ENCODE assay signal across 32 mouse cellular contexts in genomic region chr10:115349509-115349908, GRCm38 (mm10). TPM values are rescaled to one million over a fixed set of nuclear protein-coding genes. Genes with fewer than 3 reads are reported as not detected.
DNase-seq lines count a peak whose midpoint lies in the region; ATAC-seq and TF ChIP-seq lines count a peak whose summit lies in the region.
"Had no signal": no experiment of that assay in that cellular context is flagged by ENCODE, and none has a peak within 500 bp of the region (broad histone marks: within the 10 kb centered on the region; RNA-seq: fewer than 3 reads in every experiment).

No protein-coding gene starts in this region.

- H3K27ac ChIP-seq in kidney, adult 2 months (ENCODE audit: insufficient read depth, low read depth, low read length) = peak overlapping the region; percentile 58
- peak overlapping the region; percentile 35; the same call in 1 of the 2 replicates for H3K27ac ChIP-seq in kidney, embryonic 16.5 days (ENCODE audit: low read length)
- peak overlapping the region; percentile 52 for H3K27ac ChIP-seq in small intestine, adult 2 months (ENCODE audit: insufficient read depth, low read depth, low read length)
- H3K27ac ChIP-seq: embryonic facial prominence, embryonic 12.5 days; hindbrain, embryonic 14.5 days; left cerebral cortex, adult 2 months; limb, embryonic 12.5 days; liver, embryonic 12.5 days; neural tube, embryonic 12.5 days had no signal

- 36% methylated on average over 7 of the region's 7 CpGs for WGBS in kidney, adult 2 months
- WGBS in kidney, embryonic 16.5 days = 74% methylated on average over 7 of the region's 7 CpGs
- 32% methylated on average over 7 of the region's 7 CpGs for WGBS in small intestine, adult 2 months

- H3K9me3 ChIP-seq in kidney, embryonic 16.5 days (ENCODE audit: low read length) = no peaks in the 10 kb centered on the region
- H3K9me3 ChIP-seq: embryonic facial prominence, embryonic 12.5 days; limb, embryonic 12.5 days; liver, embryonic 12.5 days; neural tube, embryonic 12.5 days had no signal

- no peaks in the 10 kb centered on the region; the same call in 1 of the 2 replicates for H3K36me3 ChIP-seq in kidney, adult 2 months (ENCODE audit: control insufficient read depth, insufficient read depth, low read length)
- H3K36me3 ChIP-seq in kidney, embryonic 16.5 days (ENCODE audit: insufficient read depth, low read length) = 0 out of 2 replicates have a peak, but pooled peaks cover 4% of the 10 kb centered on the region
- peaks cover 8% of the 10 kb centered on the region for H3K36me3 ChIP-seq in small intestine, adult 2 months (ENCODE audit: control insufficient read depth, insufficient read depth, low read length)

- peaks cover 17% of the 10 kb centered on the region; the same call in 1 of the 2 replicates for H3K4me1 ChIP-seq in kidney, adult 2 months (ENCODE audit: control insufficient read depth, insufficient read depth, low read length)
- 0 out of 2 replicates have a peak, but pooled peaks cover 6% of the 10 kb centered on the region for H3K4me1 ChIP-seq in kidney, embryonic 16.5 days (ENCODE audit: insufficient read depth, low read length)
- peaks cover 10% of the 10 kb centered on the region; the same call in 1 of the 2 replicates for H3K4me1 ChIP-seq in small intestine, adult 2 months (ENCODE audit: control insufficient read depth, insufficient read depth, insufficient read length, low read length)
- H3K4me1 ChIP-seq: embryonic facial prominence, embryonic 12.5 days; limb, embryonic 12.5 days; neural tube, embryonic 12.5 days had no signal

- TF ChIP-seq POLR2A in kidney, adult 2 months (IDR thresholded peaks at IDR 0.05; ENCODE audit: low read depth, low read length) = no peak
- no peak for TF ChIP-seq POLR2A in small intestine, adult 2 months (IDR thresholded peaks at IDR 0.05; ENCODE audit: low read depth, low read length)

- no peak overlapping the region for H3K9ac ChIP-seq in kidney, embryonic 16.5 days (replicated peaks; ENCODE audit: low read length)
- H3K9ac ChIP-seq: embryonic facial prominence, embryonic 12.5 days; hindbrain, embryonic 14.5 days; limb, embryonic 12.5 days; liver, embryonic 12.5 days; liver, postnatal 0 days; neural tube, embryonic 12.5 days had no signal

- H3K4me3 ChIP-seq in kidney, adult 2 months (ENCODE audit: insufficient read depth, low read depth, low read length) = no peak overlapping the region
- H3K4me3 ChIP-seq in kidney, embryonic 16.5 days (ENCODE audit: low read length) = no peak overlapping the region
- no peak overlapping the region for H3K4me3 ChIP-seq in small intestine, adult 2 months (ENCODE audit: low read depth, low read length)
- H3K4me3 ChIP-seq: embryonic facial prominence, embryonic 12.5 days; left cerebral cortex, adult 2 months; limb, embryonic 12.5 days; liver, embryonic 12.5 days; myocyte; neural tube, embryonic 12.5 days had no signal

- H3K4me2 ChIP-seq in kidney, embryonic 16.5 days (replicated peaks; ENCODE audit: low read depth, low read length) = no peak overlapping the region
- H3K4me2 ChIP-seq: embryonic facial prominence, embryonic 12.5 days; heart, embryonic 11.5 days; hindbrain, embryonic 14.5 days; limb, embryonic 12.5 days; liver, embryonic 12.5 days; midbrain, embryonic 11.5 days; neural tube, embryonic 12.5 days had no signal

- TF ChIP-seq CTCF in kidney, adult 2 months (conservative IDR thresholded peaks at IDR 0.05; ENCODE audit: insufficient read depth, insufficient read length, low read depth, low read length) = no peak
- TF ChIP-seq CTCF in small intestine, adult 2 months (IDR thresholded peaks at IDR 0.05; ENCODE audit: extremely low read depth, insufficient read length, insufficient replicate concordance, low read depth, low read length) = no peak

- peak; percentile 77; the same call in 1 of the 2 replicates for ATAC-seq in kidney, embryonic 16.5 days (ENCODE audit: low FRiP score, low TSS enrichment)
- ATAC-seq: inflammation-experienced regulatory T-cells, adult 6 months; liver, embryonic 12.5 days; liver, postnatal 0 days; Patski had no signal

- peak; percentile 49 for DNase-seq in kidney, adult 11 months
- DNase-seq in kidney, postnatal 10 days = no peak
- peak; percentile 78 for DNase-seq in kidney, adult 2 months
- no peak for DNase-seq in adrenal gland, adult 2 months
- no peak for DNase-seq in cerebellum, postnatal 25 days
- no peak for DNase-seq in frontal cortex, postnatal 10 days (ENCODE audit: low spot score in 2 of 2)
- DNase-seq: adrenal gland, postnatal 14 days; cerebellum, adult 11 months; cerebellum, adult 9-10 months; embryo, embryonic 11 days; gastrocnemius, postnatal 14 days; heart, adult 11 months; heart, postnatal 4 days; liver, postnatal 0 days; lung, postnatal 36 days; right cerebral cortex, postnatal 14 days; spleen, adult 18-20 months; thymus, adult 18-20 months; thymus, postnatal 25 days had no signal

- H3K27me3 ChIP-seq in kidney, adult 2 months (replicated peaks; ENCODE audit: control insufficient read depth, insufficient read depth, low read length) = no peaks in the 10 kb centered on the region
- H3K27me3 ChIP-seq in kidney, embryonic 16.5 days (ENCODE audit: insufficient read depth, low read length) = no peaks in the 10 kb centered on the region
- H3K27me3 ChIP-seq in small intestine, adult 2 months (ENCODE audit: control insufficient read depth, insufficient read depth, low read length) = no peaks in the 10 kb centered on the region
- H3K27me3 ChIP-seq: embryonic facial prominence, embryonic 12.5 days; limb, embryonic 12.5 days; liver, embryonic 12.5 days; neural tube, embryonic 12.5 days; Patski had no signal

RNA-seq across cellular contexts. Expression of gene Tmem19, which starts 12.8 kb away (rescaled TPM):
- polyA plus RNA-seq in kidney, adult 2 months (2012; rRNA removed) = 68.5 and 84.0 TPM in 2 replicates
- 43.3 and 44.3 TPM in 2 replicates for polyA plus RNA-seq in kidney, embryonic 16.5 days (2015; fragmentation: Nextera tagmentation; extraction: Ambion mirVana)
- 17.0 and 29.9 TPM in 2 replicates for polyA plus RNA-seq in small intestine, adult 2 months (2012; rRNA removed)
- 10 to 100 TPM; 28.6 to 30.6 TPM for total RNA-seq in adrenal gland, adult 2 months (2021)
- 7.8 and 12.1 TPM in 2 replicates for polyA plus RNA-seq in adrenal gland, adult 2 months (2012; rRNA removed)

RNA-seq across cellular contexts. Expression of gene Rab21, which starts 34.1 kb away (rescaled TPM):
- polyA plus RNA-seq in kidney, adult 2 months (2012; rRNA removed) = 28.0 and 29.2 TPM in 2 replicates
- 4.7 and 4.9 TPM in 2 replicates for polyA plus RNA-seq in kidney, embryonic 16.5 days (2015; fragmentation: Nextera tagmentation; extraction: Ambion mirVana)
- 12.6 and 28.8 TPM in 2 replicates for polyA plus RNA-seq in small intestine, adult 2 months (2012; rRNA removed)
- 10 to 100 TPM; 51.2 to 53.6 TPM for total RNA-seq in adrenal gland, adult 2 months (2021)
- 63.1 and 64.0 TPM in 2 replicates for polyA plus RNA-seq in adrenal gland, adult 2 months (2012; rRNA removed)

RNA-seq across cellular contexts. Expression of gene Thap2, which starts 34.7 kb away (rescaled TPM):
- polyA plus RNA-seq in kidney, adult 2 months (2012; rRNA removed) = 7.4 and 7.6 TPM in 2 replicates
- polyA plus RNA-seq in kidney, embryonic 16.5 days (2015; fragmentation: Nextera tagmentation; extraction: Ambion mirVana) = 18.4 and 24.9 TPM in 2 replicates
- polyA plus RNA-seq in small intestine, adult 2 months (2012; rRNA removed) = 1.5 and 2.1 TPM in 2 replicates
- total RNA-seq in adrenal gland, adult 2 months (2021) = 10 to 100 TPM; 12.0 to 13.6 TPM
- 5.3 and 5.9 TPM in 2 replicates for polyA plus RNA-seq in adrenal gland, adult 2 months (2012; rRNA removed)

RNA-seq across cellular contexts. Expression of gene Zfc3h1, which starts 35.2 kb away (rescaled TPM):
- polyA plus RNA-seq in kidney, adult 2 months (2012; rRNA removed) = 15.5 and 18.4 TPM in 2 replicates
- 17.0 and 20.8 TPM in 2 replicates for polyA plus RNA-seq in kidney, embryonic 16.5 days (2015; fragmentation: Nextera tagmentation; extraction: Ambion mirVana)
- 3.3 and 5.3 TPM in 2 replicates for polyA plus RNA-seq in small intestine, adult 2 months (2012; rRNA removed)
- total RNA-seq in adrenal gland, adult 2 months (2021) = 10 to 100 TPM; 32.0 to 44.5 TPM
- polyA plus RNA-seq in adrenal gland, adult 2 months (2012; rRNA removed) = 6.0 and 6.6 TPM in 2 replicates

Comparison
In these comparisons a context has a peak if more than half of its experiments do, and no peak if none do; other contexts are left out.
1. DNase-seq: peak in kidney, adult 11 months (single experiment) and kidney, adult 2 months (single experiment); none in kidney, postnatal 10 days (single experiment), adrenal gland, adult 2 months (single experiment), cerebellum, postnatal 25 days (0 of 2) and frontal cortex, postnatal 10 days (0 of 2).
2. Peak in every context shown above with its lines, with median percentiles within 50 percentile points of each other: H3K27ac ChIP-seq.